Mouse (Mus musculus) liver, postnatal 0 days (tissue): ENCODE measurements around the gene Ifit1bl2.
"Not testable (repeated sequence)": the region's sequence is repeated elsewhere in the genome, so short reads cannot be mapped to it uniquely, and the experiment has no call there.

Experiments
- CTCF ChIP-seq: sonication (generic); IDR thresholded peaks from 2 replicates; pipeline ENCODE4 v1.5.1; 2016; ENCODE audit warnings: antibody characterized with exemption, low read depth
- EP300 ChIP-seq: IDR thresholded peaks from 2 replicates; pipeline ENCODE4 v1.6.1; 2016; ENCODE audit warnings: antibody characterized with exemption, low read depth, mild to moderate bottlenecking

GRCm38 (mm10) chr19:34594523-34594922 is 46.0 kb downstream of the Ifit1bl2 start:
- TF ChIP-seq CTCF, EP300: not testable (repeated sequence)
